Mouse (Mus musculus): ENCODE results near the gene Slc2a13. TPM values are rescaled to one million over a fixed set of nuclear protein-coding genes. Genes with fewer than 3 reads are reported as not detected.

Slc2a13 gene
- total RNA-seq, 2 experiments from 2014 or later, result 72.1 to 72.8 TPM

DNA sequence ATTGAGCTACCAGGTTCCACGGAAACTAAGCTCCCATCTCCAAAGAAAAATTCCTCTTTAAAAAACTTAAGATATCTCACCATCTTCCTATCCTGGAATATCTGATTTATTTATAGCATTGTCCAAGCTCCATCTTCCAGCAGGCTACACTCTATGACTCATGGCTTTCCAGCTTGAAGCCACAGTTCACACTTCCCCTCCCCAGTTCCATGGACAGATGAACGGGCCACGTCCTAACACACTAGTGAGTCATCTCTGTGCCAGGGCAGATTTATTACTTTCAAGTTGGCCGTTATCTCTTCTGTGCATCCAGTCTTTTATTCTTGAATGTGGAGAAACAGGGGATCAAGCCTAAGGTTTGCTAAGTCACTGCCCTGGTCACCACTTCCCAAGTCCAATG is 78.0 kb downstream of the Slc2a13 start:
- DNase-seq, result no peak

DNA sequence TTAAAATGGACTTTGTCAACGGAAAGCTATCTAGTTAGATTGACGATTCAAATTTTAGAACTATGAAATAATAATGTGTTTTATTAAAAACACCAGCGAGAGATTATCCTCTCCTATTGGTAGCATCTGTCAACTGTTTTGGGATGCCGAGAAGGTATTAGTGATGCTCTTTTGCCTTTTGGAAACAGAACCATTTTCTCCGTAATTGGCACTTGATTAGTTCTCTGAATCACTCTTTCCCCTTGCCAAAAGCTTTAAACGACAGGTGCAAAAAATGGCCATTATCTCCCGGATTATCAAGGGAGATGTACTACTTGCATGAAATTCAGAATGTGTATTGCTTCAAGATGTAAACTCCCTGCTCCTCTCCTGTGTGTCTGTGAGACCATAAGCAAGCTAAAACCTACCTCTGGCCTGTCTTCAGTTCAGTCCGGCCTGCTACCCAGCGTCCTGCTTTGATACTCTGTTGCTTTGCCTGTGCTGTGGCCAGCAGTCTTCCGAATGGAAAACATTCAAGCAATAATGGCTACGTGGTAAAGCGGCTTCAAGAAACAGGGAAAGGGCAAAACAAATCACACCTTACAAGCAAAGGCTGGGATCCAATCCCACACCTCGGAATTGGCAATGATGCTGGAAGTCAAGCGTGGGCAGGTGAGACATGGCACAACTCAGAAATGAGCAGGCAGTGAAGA is 93.0 kb downstream of the Slc2a13 start:
- no peak for DNase-seq

GRCm38 (mm10) chr15:91477766-91478165 is 95.3 kb downstream of the Slc2a13 start:
- DNase-seq, result peak; percentile 9 to 13

DNA sequence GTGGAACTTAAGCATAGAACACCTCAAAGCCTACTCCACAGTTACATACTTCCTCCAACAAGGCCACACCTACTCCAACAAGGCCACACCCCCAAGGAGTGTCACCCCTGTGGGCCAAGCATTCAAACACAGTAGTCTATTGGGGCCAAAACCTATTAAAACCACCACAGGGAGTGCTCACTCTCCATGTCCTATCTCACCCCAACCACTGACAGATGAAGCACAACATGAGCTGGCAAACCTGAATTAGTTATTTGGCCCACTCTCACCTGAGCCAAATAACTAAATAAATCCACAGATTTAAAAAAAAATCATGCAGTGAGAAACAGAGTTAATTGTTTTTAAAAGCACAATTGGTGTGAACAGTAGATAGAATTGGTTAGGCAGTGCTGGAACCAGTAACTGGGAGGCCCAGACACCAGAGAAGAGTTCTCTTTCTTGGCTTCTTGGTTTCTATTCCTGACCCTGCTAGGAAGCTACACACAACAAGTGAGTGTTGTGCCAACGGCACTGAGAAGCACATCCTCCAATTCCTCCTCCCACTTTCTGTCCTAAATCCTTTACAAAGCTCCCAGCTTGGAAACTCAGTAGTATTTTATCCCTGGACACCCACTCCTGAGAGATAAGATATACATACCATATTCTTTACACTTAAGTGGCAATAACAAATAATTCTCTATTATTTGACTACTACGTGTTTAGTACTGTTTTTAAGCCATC is 99.2 kb downstream of the Slc2a13 start:
- no peak for DNase-seq

DNA sequence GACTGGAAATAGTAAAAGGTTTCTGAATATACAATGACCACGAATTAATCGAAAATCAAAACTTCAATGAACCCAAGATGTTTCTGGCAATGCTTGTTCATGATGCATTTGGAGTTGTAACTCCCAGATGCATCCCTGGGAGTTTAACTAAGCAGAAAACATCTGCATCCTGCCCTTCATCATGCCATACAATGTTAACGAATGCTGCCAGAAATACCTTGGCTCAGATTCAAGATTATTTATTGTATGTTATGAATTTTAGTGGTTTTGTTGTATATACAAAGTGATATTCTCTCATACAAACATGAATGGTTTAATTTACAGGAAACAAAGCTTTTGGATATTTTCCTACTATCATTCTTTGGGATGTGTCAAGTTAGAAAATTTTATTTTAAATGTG is 107.7 kb downstream of the Slc2a13 start:
- DNase-seq, result no peak

GRCm38 (mm10) chr15:91463857-91464435 is 109.1 kb downstream of the Slc2a13 start:
- DNase-seq, result no peak

DNA sequence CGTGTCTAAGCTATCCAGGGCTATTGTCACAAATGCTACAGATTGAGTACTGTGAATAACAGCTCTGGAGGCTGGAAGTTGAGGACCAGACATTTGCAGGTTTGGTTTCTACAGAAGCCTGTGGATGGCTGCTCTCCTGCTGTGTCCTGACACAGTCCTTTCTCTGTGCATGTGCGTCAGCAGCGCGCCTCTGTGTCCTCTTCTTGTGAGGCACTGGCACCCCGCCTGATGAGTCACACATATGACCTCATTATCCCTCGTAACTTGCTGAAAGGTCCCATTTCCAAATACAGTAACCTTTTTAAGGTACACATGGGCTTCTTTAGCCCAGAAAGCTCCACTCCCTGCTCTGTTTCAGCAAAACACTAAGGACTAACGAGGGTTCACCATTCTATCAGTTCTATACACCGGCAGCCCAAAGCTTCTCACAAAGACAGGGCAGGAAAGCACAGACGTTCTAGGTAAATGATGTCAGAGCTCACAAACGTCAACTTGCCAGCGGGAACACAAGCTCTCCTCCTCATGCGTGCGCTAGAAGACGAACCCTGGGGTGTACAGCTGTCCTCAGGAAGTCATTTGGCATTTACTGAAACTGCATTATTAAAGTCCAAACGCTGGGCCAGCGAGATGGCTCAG is 109.9 kb downstream of the Slc2a13 start:
- peak in 1 of 2 experiments; percentile 27 for DNase-seq

GRCm38 (mm10) chr15:91461940-91462339 is 111.1 kb downstream of the Slc2a13 start:
- no peak for DNase-seq

- no peak for DNase-seq
Observed at GRCm38 (mm10) chr15:91457202-91457601, 115.9 kb downstream of the Slc2a13 start.

GRCm38 (mm10) chr15:91445399-91445798 is 127.7 kb downstream of the Slc2a13 start:
- DNase-seq, result peak in 1 of 2 experiments; percentile 12

- no peak for DNase-seq
Observed at GRCm38 (mm10) chr15:91443449-91443848, 129.6 kb downstream of the Slc2a13 start.

DNA sequence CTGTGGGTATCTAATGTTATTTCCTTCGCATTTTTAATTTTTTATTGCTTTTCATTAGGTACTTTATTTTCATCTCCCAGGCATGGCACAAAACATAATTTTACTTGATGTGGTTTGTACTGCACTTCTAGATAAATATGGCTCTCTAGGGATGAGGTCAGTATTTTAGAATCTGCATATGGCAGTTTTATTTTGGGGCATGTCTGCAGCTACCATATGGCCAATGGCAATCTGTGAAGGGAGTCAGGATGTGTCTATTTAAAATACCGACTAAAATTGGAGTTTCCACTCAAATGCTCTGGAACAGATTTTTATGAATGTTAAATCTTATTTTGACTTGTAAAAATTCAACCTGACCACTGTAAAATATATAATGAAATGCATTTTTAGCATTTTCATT is 133.2 kb downstream of the Slc2a13 start:
- no peak for DNase-seq

DNA sequence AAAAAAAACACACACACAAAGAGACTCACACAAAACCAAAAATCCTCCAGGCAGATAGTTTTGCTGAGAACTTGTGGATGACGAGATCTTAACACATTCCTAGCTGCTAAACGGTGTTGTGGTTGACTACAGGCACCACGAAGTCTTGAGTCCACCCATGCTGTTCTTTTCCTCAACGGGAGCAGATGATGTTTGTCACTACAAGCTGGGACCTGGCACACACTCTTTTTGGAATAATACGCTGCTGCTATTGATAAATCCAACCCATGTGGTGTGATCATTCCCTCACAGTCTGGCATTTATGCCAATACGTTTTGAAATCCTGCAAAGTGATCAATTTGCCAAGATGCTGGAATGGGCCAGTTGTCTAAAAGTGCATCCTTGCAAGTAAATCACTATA is 147.6 kb downstream of the Slc2a13 start:
- DNase-seq, result peak; percentile 54 to 58

DNA sequence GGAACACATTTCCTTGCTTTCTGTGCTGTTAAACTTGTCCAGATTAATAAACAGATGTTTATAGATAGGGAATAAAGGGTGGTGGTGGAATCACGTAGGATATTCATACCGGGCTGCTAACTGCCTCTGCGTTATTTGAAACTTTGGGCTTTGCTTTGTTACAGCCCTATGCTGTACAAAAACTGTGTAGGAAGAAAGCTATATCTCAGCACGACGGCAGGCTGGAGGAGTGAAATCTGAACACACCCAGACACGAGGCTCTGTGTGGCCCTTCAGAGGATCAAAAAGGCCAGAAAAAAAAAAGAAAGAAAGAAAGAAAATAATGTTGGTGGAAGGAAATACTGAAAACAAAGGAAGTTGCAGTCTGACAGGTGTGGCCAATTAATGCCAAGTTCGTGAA is 166.1 kb downstream of the Slc2a13 start:
- DNase-seq, result no peak

GRCm38 (mm10) chr15:91395165-91395564 is 177.9 kb downstream of the Slc2a13 start:
- DNase-seq, result no peak

- DNase-seq, result no peak
Observed at GRCm38 (mm10) chr15:91383694-91384093, 189.4 kb downstream of the Slc2a13 start.

DNA sequence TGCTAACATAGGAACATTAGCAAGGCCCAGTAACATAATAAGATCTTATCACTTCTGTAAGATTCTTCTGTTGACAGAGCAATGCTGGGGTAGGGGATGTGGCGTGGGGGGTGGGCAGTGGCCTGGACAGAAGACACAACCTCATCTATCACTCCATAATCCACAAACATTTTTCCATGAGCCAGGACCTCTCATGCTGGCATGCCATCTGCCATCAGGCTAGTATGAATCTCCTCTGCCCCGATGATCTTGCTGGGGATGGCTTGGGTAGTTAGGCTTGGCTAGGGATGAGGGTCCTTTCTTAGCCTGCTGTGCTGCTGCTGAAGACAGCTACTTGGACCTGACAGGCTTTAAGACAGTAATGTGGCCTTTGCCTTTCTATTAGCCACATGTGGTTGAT is 190.5 kb downstream of the Slc2a13 start:
- no peak for DNase-seq

GRCm38 (mm10) chr15:91381864-91382263 is 191.2 kb downstream of the Slc2a13 start:
- DNase-seq, result no peak

GRCm38 (mm10) chr15:91378751-91379325 is 194.2 kb downstream of the Slc2a13 start:
- DNase-seq, result no peak

GRCm38 (mm10) chr15:91377568-91377967 is 195.5 kb downstream of the Slc2a13 start:
- no peak for DNase-seq

DNA sequence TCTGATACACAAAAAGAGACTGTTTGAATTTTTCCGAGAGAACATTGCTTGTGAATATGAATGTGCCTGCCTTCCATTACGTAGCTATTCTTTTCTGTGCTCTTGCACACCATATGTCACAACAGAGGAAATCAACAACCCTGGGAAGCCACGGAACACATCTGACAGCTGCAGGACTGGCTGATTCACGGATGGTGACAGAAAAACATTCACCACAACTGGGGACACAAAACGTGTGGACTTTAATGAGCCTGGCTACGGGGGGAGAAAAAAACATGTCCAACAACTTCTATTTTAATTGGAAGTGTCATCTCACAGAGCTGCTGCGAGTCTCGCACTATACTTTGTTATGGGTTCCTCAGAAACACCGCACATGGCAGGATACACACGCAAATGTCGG is 196.0 kb downstream of the Slc2a13 start:
- peak; percentile 32 to 54 for DNase-seq

DNA sequence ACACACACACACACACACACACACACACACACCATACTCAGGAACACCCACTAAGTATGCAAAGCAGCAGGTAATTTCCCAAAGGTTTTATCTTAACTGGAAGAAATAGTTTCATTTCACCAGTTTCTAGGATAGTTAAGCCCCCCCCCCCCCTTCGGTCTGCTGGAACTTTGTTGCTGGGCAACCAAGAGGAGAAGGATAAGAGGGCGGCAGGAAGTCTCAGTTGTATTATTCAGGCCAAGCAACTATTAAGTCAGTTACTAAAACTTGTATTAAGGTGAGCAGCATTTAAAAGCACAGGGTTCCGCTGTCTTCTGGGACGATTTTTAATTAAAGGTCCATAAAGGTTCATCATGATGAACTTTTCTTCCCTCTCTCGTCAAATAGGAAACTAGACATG is 198.6 kb downstream of the Slc2a13 start:
- no peak for DNase-seq

- peak; percentile 86 for DNase-seq
Observed at GRCm38 (mm10) chr15:91373203-91373584, 199.9 kb downstream of the Slc2a13 start.

Data from layer of hippocampus, postnatal 36 days (tissue).